Mouse (Mus musculus) hindbrain, embryonic 14.5 days (tissue): ENCODE measurements around the gene Insm1. TPM values are rescaled to one million over a fixed set of nuclear protein-coding genes. Genes with fewer than 3 reads are reported as not detected.
A peak's percentile ranks its signal among the peaks of the same experiment; 100 is the strongest.

ENCODE experiments used
- ATAC-seq: fragments of 200-750 bp; cut with Nextera tagmentation; 2 replicates; pipeline ENCODE4 v1.8.0; 2017; ENCODE audit warnings: moderate number of reproducible peaks, mild to moderate bottlenecking, moderate TSS enrichment, moderate library complexity; ENCODE audit not compliant: low FRiP score
- DNase-seq: peaks from one replicate; pipeline ENCODE4 v3.0.0-alpha.2; 2015; ENCODE audit warnings: low spot score
- H3K27ac ChIP-seq: fragments of 300-500 bp; sonication (generic); 2 replicates; pipeline ENCODE4 v1.5.1; 2014; ENCODE audit warnings: mild to moderate bottlenecking, moderate library complexity
- H3K27me3 ChIP-seq: fragments of 300-500 bp; sonication (generic); 2 replicates; pipeline ENCODE4 v1.6.1; 2014; ENCODE audit warnings: mild to moderate bottlenecking, low read length, mixed read lengths; ENCODE audit not compliant: control insufficient read depth, insufficient read depth
- H3K36me3 ChIP-seq: fragments of 300-500 bp; sonication (generic); replicated peaks from 2 replicates; pipeline ENCODE4 v1.6.1; 2014; ENCODE audit not compliant: control insufficient read depth, insufficient read depth
- H3K4me1 ChIP-seq: fragments of 300-500 bp; sonication (generic); replicated peaks from 2 replicates; pipeline ENCODE4 v1.6.1; 2014; ENCODE audit warnings: antibody characterized with exemption, low read length, mixed read lengths; ENCODE audit not compliant: control insufficient read depth, insufficient read depth
- H3K4me2 ChIP-seq: fragments of 300-500 bp; sonication (generic); replicated peaks from 2 replicates; pipeline ENCODE4 v1.6.1; 2014; ENCODE audit warnings: mild to moderate bottlenecking, moderate library complexity
- H3K4me3 ChIP-seq: fragments of 300-500 bp; sonication (generic); replicated peaks from 2 replicates; pipeline ENCODE4 v1.5.1; 2014; ENCODE audit warnings: mild to moderate bottlenecking, low read length
- H3K9ac ChIP-seq: fragments of 300-500 bp; sonication (generic); 2 replicates; pipeline ENCODE4 v1.6.1; 2014
- H3K9me3 ChIP-seq: fragments of 300-500 bp; sonication (generic); 2 replicates; pipeline ENCODE4 v1.6.1; 2016; ENCODE audit warnings: low read length; ENCODE audit not compliant: control insufficient read depth
- WGBS: fragments of 180-500 bp; shearing (Covaris S2); extraction: QIAGEN DNeasy Blood & Tissue Kit; methylation state at CpG from one replicate; pipeline ENCODE4 v1.1.7; 2014; 5-methylcytosine and 5-hydroxymethylcytosine counted together
- polyA plus RNA-seq: library from polyadenylated mRNA; unstranded; fragments of >200 nt; fragmentation: Nextera tagmentation; extraction: Ambion mirVana; gene quantifications from 2 replicates; pipeline ENCODE4 v1.2.1, GENCODE M21; 2014

Gene Insm1
- polyA plus RNA-seq, 1 experiment from 2014 or later, result 2.6 TPM

GRCm38 (mm10) chr2:146216111-146217064 lies 5.3 kb upstream of the Insm1 start:
- Histone ChIP-seq H3K27ac (peak overlapping the region; percentile 41; the same call in 1 of the 2 replicates), H3K4me2 (no peak overlapping the region), H3K4me3 (no peak overlapping the region), H3K36me3 (no peaks in the 10 kb centered on the region), H3K9ac (no peak overlapping the region), H3K9me3 (no peaks in the 10 kb centered on the region), H3K4me1 (peaks cover 34% of the 10 kb centered on the region), H3K27me3 (peaks cover 28% of the 10 kb centered on the region)
- DNase-seq, result no peak
- no peak for ATAC-seq
- 19% methylated on average over 14 of the region's 14 CpGs for WGBS

GRCm38 (mm10) chr2:146217227-146217980 lies 4.3 kb upstream of the Insm1 start:
- H3K9me3 ChIP-seq, result no peaks in the 10 kb centered on the region
- no peaks in the 10 kb centered on the region for H3K36me3 ChIP-seq
- no peak overlapping the region for H3K9ac ChIP-seq
- H3K27me3 ChIP-seq, result peaks cover 28% of the 10 kb centered on the region
- H3K4me1 ChIP-seq, result peaks cover 34% of the 10 kb centered on the region
- DNase-seq (no peak), ATAC-seq (no peak)
- H3K4me3 ChIP-seq, result no peak overlapping the region
- WGBS, result 3% methylated on average over 16 of the region's 16 CpGs
- H3K4me2 ChIP-seq, result peak overlapping the region; percentile 49
- peak overlapping the region; percentile 59 for H3K27ac ChIP-seq

GRCm38 (mm10) chr2:146218161-146218691 lies 3.5 kb upstream of the Insm1 start:
- Histone ChIP-seq H3K4me1 (peaks cover 34% of the 10 kb centered on the region), H3K9me3 (no peaks in the 10 kb centered on the region), H3K9ac (peak overlapping the region; percentile 43), H3K4me2 (peak overlapping the region; percentile 49), H3K27ac (peak overlapping the region; percentile 59), H3K4me3 (peak overlapping the region; percentile 16), H3K36me3 (no peaks in the 10 kb centered on the region), H3K27me3 (peaks cover 28% of the 10 kb centered on the region)
- no peak for DNase-seq
- under 1% methylated on average over 40 of the region's 40 CpGs for WGBS
- peak; percentile 5; the same call in 1 of the 2 replicates for ATAC-seq

- ATAC-seq (no peak), DNase-seq (no peak)
- H3K4me1 ChIP-seq, result peaks cover 34% of the 10 kb centered on the region
- no peaks in the 10 kb centered on the region for H3K9me3 ChIP-seq
- H3K4me2 ChIP-seq, result peak overlapping the region; percentile 21; the same call in 1 of the 2 replicates
- no peak overlapping the region for H3K27ac ChIP-seq
- no peaks in the 10 kb centered on the region for H3K36me3 ChIP-seq
- peak overlapping the region; percentile 43; the same call in 1 of the 2 replicates for H3K9ac ChIP-seq
- no peak overlapping the region for H3K4me3 ChIP-seq
- 2% methylated on average over 19 of the region's 19 CpGs for WGBS
- H3K27me3 ChIP-seq, result peaks cover 28% of the 10 kb centered on the region
These were observed 2.7 kb upstream of the Insm1 start for GRCm38 (mm10) chr2:146218881-146219535.

- DNase-seq, result no peak
- no peak overlapping the region for H3K4me2 ChIP-seq
- no peaks in the 10 kb centered on the region for H3K9me3 ChIP-seq
- H3K9ac ChIP-seq, result no peak overlapping the region
- H3K27ac ChIP-seq, result no peak overlapping the region
- H3K27me3 ChIP-seq, result peaks cover 28% of the 10 kb centered on the region
- no peak overlapping the region for H3K4me3 ChIP-seq
- ATAC-seq, result no peak
- peaks cover 29% of the 10 kb centered on the region for H3K4me1 ChIP-seq
- 9% methylated on average over 11 of the region's 11 CpGs for WGBS
- no peaks in the 10 kb centered on the region for H3K36me3 ChIP-seq
These were observed 1.9 kb upstream of the Insm1 start for GRCm38 (mm10) chr2:146219791-146220190.

GRCm38 (mm10) chr2:146220591-146221075 lies 1.1 kb upstream of the Insm1 start:
- H3K4me1 ChIP-seq, result peaks cover 33% of the 10 kb centered on the region
- H3K4me2 ChIP-seq, result peak overlapping the region; percentile 92
- H3K36me3 ChIP-seq, result no peaks in the 10 kb centered on the region
- peaks cover 28% of the 10 kb centered on the region for H3K27me3 ChIP-seq
- peak overlapping the region; percentile 97 for H3K27ac ChIP-seq
- peak overlapping the region; percentile 82 for H3K4me3 ChIP-seq
- H3K9me3 ChIP-seq, result no peaks in the 10 kb centered on the region
- peak overlapping the region; percentile 93 for H3K9ac ChIP-seq
- DNase-seq, result no peak
- ATAC-seq, result no peak
- under 1% methylated on average over 24 of the region's 24 CpGs for WGBS

- peaks cover 33% of the 10 kb centered on the region for H3K4me1 ChIP-seq
- DNase-seq, result peak; percentile 81
- H3K9me3 ChIP-seq, result no peaks in the 10 kb centered on the region
- 0% methylated on average over 25 of the region's 44 CpGs for WGBS
- peak; percentile 82 for ATAC-seq
- peaks cover 27% of the 10 kb centered on the region for H3K27me3 ChIP-seq
- H3K36me3 ChIP-seq, result no peaks in the 10 kb centered on the region
- peak overlapping the region; percentile 93 for H3K9ac ChIP-seq
- peak overlapping the region; percentile 92 for H3K4me2 ChIP-seq
- H3K4me3 ChIP-seq, result peak overlapping the region; percentile 82
- H3K27ac ChIP-seq, result peak overlapping the region; percentile 97
These were observed 183 bp downstream of the Insm1 start for GRCm38 (mm10) chr2:146221929-146222278.

GRCm38 (mm10) chr2:146222279-146223175 lies 806 bp downstream of the Insm1 start:
- Histone ChIP-seq H3K9me3 (no peaks in the 10 kb centered on the region), H3K27me3 (peaks cover 33% of the 10 kb centered on the region), H3K4me1 (peaks cover 30% of the 10 kb centered on the region), H3K4me2 (peak overlapping the region; percentile 92), H3K9ac (peak overlapping the region; percentile 93), H3K4me3 (peak overlapping the region; percentile 82), H3K27ac (peak overlapping the region; percentile 97), H3K36me3 (no peaks in the 10 kb centered on the region)
- DNase-seq (no peak), ATAC-seq (no peak; the same call in 1 of the 2 replicates)
- under 1% methylated on average over 94 of the region's 133 CpGs for WGBS
